Mouse (Mus musculus): ENCODE results near the gene Cdc7. TPM values are rescaled to one million over a fixed set of nuclear protein-coding genes. Genes with fewer than 3 reads are reported as not detected.

The Cdc7 gene
- polyA plus RNA-seq, 1 experiment from 2014 or later, result 24.8 TPM

DNA sequence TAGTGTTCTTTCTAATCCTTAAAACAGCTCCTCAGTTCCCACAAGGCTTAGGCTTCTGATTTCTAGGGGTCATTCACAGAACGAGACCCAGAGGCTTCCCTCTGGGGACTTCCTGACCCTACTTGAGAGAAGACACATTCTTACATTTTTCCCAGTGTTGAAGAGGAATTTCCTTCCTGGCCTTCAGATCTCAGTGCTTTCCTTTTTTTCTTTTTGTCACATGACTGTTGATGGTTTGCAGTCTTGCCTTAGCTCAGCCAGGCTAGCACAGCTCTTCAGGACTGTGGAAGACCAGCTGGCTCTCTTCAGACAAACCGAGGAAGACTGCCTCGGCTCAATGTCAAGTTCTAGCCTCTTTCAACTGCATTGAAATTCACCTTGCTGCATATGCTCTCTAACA is 7.7 kb upstream of the Cdc7 start:
- no peak overlapping the region for H3K4me2 ChIP-seq (ENCODE audit: low read length)
- WGBS, result 34% methylated on average over 3 of the region's 3 CpGs
- no peaks in the 10 kb centered on the region for H3K36me3 ChIP-seq (ENCODE audit: control insufficient read depth, insufficient read depth, low read length)
- H3K27ac ChIP-seq (replicated peaks in 1 of 2; ENCODE audit: control insufficient read depth in 1 of 2, insufficient read depth in 1 of 2, low read depth in 2 of 2, low read length in 2 of 2), result 0 out of 4 replicates have a peak overlapping the region, but pooled peaks of 1 of the 2 experiments have one; percentile 14
- peaks cover 9% of the 10 kb centered on the region; the same call in 1 of the 2 replicates for H3K9me3 ChIP-seq (ENCODE audit: control insufficient read depth, low read length)
- no peak overlapping the region for H3K4me3 ChIP-seq (ENCODE audit: control insufficient read depth in 1 of 2, insufficient read depth in 1 of 2, low read depth in 1 of 2, low read length in 2 of 2)
- peaks cover 0 to 5% of the 10 kb centered on the region in 2 experiments; a peak in 1 of 4 replicates for H3K4me1 ChIP-seq (ENCODE audit: control insufficient read depth in 2 of 2, insufficient read depth in 2 of 2, low read length in 2 of 2)
- no peak overlapping the region for H3K9ac ChIP-seq (ENCODE audit: low read length)
- H3K27me3 ChIP-seq (ENCODE audit: control insufficient read depth, insufficient read depth, low read length), result no peaks in the 10 kb centered on the region
- ATAC-seq (ENCODE audit: insufficient number of reproducible peaks, insufficient read depth, low FRiP score, low read depth), result no peak

DNA sequence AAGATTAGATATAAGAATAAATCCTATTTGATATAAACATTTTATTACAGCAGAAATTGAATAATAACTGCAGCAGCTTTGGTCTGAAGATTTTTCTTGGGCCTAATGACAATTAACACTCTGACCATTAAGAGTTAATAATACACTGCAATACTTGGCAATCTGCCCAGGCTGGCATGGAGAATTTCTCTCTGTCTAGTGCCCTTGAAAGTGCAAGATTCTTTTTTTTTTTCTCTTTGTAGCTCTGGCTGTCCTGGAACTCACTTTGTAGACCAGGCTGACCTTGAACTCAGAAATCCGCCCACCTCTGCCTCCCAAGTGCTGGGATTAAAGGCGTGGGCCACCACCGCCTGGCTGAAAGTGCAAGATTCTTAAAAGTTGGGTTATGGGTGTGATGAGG is 5.1 kb upstream of the Cdc7 start:
- H3K27ac ChIP-seq (replicated peaks in 1 of 2; ENCODE audit: control insufficient read depth in 1 of 2, insufficient read depth in 1 of 2, low read depth in 2 of 2, low read length in 2 of 2), result no peak overlapping the region
- ATAC-seq (ENCODE audit: insufficient number of reproducible peaks, insufficient read depth, low FRiP score, low read depth), result no peak
- peaks cover 3 to 9% of the 10 kb centered on the region in 2 experiments; a peak in 3 of 4 replicates for H3K4me1 ChIP-seq (ENCODE audit: control insufficient read depth in 2 of 2, insufficient read depth in 2 of 2, low read length in 2 of 2)
- no peaks in the 10 kb centered on the region for H3K27me3 ChIP-seq (ENCODE audit: control insufficient read depth, insufficient read depth, low read length)
- H3K4me2 ChIP-seq (ENCODE audit: low read length), result no peak overlapping the region
- H3K36me3 ChIP-seq (ENCODE audit: control insufficient read depth, insufficient read depth, low read length), result no peaks in the 10 kb centered on the region
- 46% methylated on average over 3 of the region's 3 CpGs for WGBS
- H3K4me3 ChIP-seq (ENCODE audit: control insufficient read depth in 1 of 2, insufficient read depth in 1 of 2, low read depth in 1 of 2, low read length in 2 of 2), result no peak overlapping the region
- no peak overlapping the region for H3K9ac ChIP-seq (ENCODE audit: low read length)
- peaks cover 9% of the 10 kb centered on the region; the same call in 1 of the 2 replicates for H3K9me3 ChIP-seq (ENCODE audit: control insufficient read depth, low read length)

DNA sequence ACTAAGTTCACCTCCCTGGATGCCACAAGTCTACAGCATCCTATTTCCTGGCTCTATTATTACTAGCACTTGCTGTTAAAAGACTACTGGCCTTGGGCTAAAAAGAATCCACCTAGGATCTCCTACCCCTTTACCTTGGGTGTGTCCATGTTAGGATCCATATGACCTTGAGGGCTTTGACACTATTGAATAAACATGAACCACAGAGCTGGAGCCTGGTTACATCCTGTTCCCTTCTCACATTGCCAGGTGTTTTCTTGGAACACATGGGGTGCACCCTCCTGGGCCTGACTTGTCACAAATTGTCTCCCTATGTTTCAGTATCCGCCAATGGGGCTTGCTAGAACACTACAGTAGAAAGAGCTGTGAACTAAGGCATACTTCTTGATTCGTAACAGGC is 3.7 kb upstream of the Cdc7 start:
- ATAC-seq (ENCODE audit: insufficient number of reproducible peaks, insufficient read depth, low FRiP score, low read depth), result no peak
- Histone ChIP-seq H3K9ac (ENCODE audit: low read length) (no peak overlapping the region), H3K27me3 (ENCODE audit: control insufficient read depth, insufficient read depth, low read length) (no peaks in the 10 kb centered on the region), H3K4me3 (ENCODE audit: control insufficient read depth in 1 of 2, insufficient read depth in 1 of 2, low read depth in 1 of 2, low read length in 2 of 2) (no peak overlapping the region), H3K27ac (replicated peaks in 1 of 2; ENCODE audit: control insufficient read depth in 1 of 2, insufficient read depth in 1 of 2, low read depth in 2 of 2, low read length in 2 of 2) (no peak overlapping the region), H3K4me1 (ENCODE audit: control insufficient read depth in 2 of 2, insufficient read depth in 2 of 2, low read length in 2 of 2) (peaks cover 3 to 9% of the 10 kb centered on the region in 2 experiments; a peak in 3 of 4 replicates), H3K4me2 (ENCODE audit: low read length) (no peak overlapping the region), H3K36me3 (ENCODE audit: control insufficient read depth, insufficient read depth, low read length) (no peaks in the 10 kb centered on the region), H3K9me3 (ENCODE audit: control insufficient read depth, low read length) (0 out of 2 replicates have a peak, but pooled peaks cover 5% of the 10 kb centered on the region)
- 72% methylated on average over 2 of the region's 2 CpGs for WGBS

DNA sequence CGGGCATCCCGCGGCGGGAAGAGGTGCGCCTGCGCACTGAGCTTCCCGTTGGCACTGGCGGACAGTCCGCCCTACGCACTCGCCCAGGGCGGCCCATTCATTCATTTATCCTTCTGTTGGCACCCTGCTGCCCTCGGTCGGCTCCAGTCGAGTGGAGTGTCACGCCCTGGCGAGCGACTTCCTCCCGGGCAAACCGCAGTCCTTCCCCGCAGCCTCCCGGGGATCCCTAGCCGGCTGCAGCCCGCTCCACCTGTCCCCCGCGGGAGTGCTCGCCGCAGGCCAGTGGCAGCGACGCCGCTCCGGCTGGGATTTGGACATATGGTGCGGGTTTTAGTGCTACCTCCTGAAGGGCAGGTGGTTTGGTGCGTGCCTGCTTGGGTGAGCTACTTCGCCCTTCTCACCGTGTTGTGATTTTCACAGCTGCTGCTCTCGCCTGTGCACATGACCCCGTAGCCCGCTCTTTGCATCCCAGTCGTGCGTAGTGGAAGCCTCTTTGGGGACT is 442 bp downstream of the Cdc7 start:
- peak overlapping the region; percentile 85 for H3K4me2 ChIP-seq (ENCODE audit: low read length)
- peak; percentile 80 for ATAC-seq (ENCODE audit: insufficient number of reproducible peaks, insufficient read depth, low FRiP score, low read depth)
- peak overlapping the region; percentile 46 to 51 for H3K27ac ChIP-seq (replicated peaks in 1 of 2; ENCODE audit: control insufficient read depth in 1 of 2, insufficient read depth in 1 of 2, low read depth in 2 of 2, low read length in 2 of 2)
- peaks cover 4% of the 10 kb centered on the region in 2 experiments; a peak in 3 of 4 replicates for H3K4me1 ChIP-seq (ENCODE audit: control insufficient read depth in 2 of 2, insufficient read depth in 2 of 2, low read length in 2 of 2)
- 0 out of 2 replicates have a peak, but pooled peaks cover 2% of the 10 kb centered on the region for H3K9me3 ChIP-seq (ENCODE audit: control insufficient read depth, low read length)
- peak overlapping the region; percentile 70 to 80 for H3K4me3 ChIP-seq (ENCODE audit: control insufficient read depth in 1 of 2, insufficient read depth in 1 of 2, low read depth in 1 of 2, low read length in 2 of 2)
- WGBS, result under 1% methylated on average over 40 of the region's 41 CpGs
- H3K27me3 ChIP-seq (ENCODE audit: control insufficient read depth, insufficient read depth, low read length), result no peaks in the 10 kb centered on the region
- peak overlapping the region; percentile 82 for H3K9ac ChIP-seq (ENCODE audit: low read length)
- H3K36me3 ChIP-seq (ENCODE audit: control insufficient read depth, insufficient read depth, low read length), result peaks cover 20% of the 10 kb centered on the region

DNA sequence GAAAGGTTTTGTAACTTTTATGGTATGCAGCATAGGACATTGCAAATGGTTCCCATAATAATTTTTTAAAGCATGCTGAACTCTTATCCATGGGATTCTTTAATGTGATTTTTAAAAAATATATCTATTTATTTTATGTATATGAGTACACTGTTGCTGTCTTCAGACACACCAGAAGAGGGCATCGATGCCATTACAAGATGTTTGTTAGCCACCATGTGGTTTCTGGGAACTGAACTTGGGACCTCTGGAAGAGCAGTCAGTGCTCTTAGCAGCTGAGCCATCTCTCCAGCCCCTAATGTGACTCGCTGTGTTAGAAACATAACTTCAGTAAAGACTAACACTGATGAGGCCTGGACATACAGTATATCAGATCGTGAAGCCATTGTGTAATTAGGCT is 2.3 kb downstream of the Cdc7 start:
- WGBS, result 89% methylated on average over 3 of the region's 3 CpGs
- Histone ChIP-seq H3K27ac (replicated peaks in 1 of 2; ENCODE audit: control insufficient read depth in 1 of 2, insufficient read depth in 1 of 2, low read depth in 2 of 2, low read length in 2 of 2) (no peak overlapping the region), H3K9me3 (ENCODE audit: control insufficient read depth, low read length) (no peaks in the 10 kb centered on the region), H3K4me1 (ENCODE audit: control insufficient read depth in 2 of 2, insufficient read depth in 2 of 2, low read length in 2 of 2) (peaks cover 4% of the 10 kb centered on the region in 2 experiments; a peak in 3 of 4 replicates), H3K4me2 (ENCODE audit: low read length) (no peak overlapping the region), H3K9ac (ENCODE audit: low read length) (no peak overlapping the region), H3K36me3 (ENCODE audit: control insufficient read depth, insufficient read depth, low read length) (peaks cover 38% of the 10 kb centered on the region), H3K27me3 (ENCODE audit: control insufficient read depth, insufficient read depth, low read length) (no peaks in the 10 kb centered on the region), H3K4me3 (ENCODE audit: control insufficient read depth in 1 of 2, insufficient read depth in 1 of 2, low read depth in 1 of 2, low read length in 2 of 2) (no peak overlapping the region)
- ATAC-seq (ENCODE audit: insufficient number of reproducible peaks, insufficient read depth, low FRiP score, low read depth), result no peak

DNA sequence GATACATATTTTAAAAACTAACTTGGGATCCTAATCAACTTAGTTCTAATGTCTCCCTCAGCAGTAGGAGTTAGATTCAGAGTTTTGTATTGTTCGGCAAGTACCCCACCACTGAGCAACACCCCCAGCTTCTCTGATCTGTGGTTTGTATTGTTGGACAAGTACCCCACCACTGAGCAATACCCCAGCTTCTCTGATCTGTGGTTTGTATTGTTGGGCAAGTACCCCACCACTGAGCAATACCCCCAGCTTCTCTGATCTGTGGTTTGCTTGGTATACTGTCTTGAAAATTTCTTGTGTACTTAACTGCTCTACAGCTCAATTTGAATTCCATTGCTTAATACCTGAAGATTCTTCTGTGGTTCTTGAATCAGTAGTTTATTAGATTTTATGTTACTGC is 3.5 kb downstream of the Cdc7 start:
- peaks cover 46% of the 10 kb centered on the region for H3K36me3 ChIP-seq (ENCODE audit: control insufficient read depth, insufficient read depth, low read length)
- WGBS, result 87% methylated on average over 1 of the region's 1 CpGs
- no peaks in the 10 kb centered on the region for H3K27me3 ChIP-seq (ENCODE audit: control insufficient read depth, insufficient read depth, low read length)

DNA sequence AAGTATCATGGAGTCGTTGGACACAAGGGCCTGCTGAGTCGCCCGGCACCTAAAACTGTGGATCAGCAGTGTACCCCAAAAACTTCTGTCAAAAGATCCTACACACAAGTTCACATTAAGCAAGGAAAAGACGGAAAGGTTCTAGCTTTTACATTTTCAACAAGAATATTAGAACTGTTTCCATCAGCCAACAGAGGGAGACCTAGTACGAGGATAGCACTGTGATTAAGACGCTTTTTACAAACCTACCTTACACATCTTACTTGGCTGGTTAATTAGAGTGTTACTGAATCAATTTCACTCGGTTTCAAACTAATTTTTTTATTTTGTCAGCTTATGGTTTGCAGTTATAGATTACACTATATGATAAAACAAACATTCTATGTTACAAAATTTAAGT is 9.8 kb downstream of the Cdc7 start:
- ATAC-seq (ENCODE audit: insufficient number of reproducible peaks, insufficient read depth, low FRiP score, low read depth), result no peak
- Histone ChIP-seq H3K36me3 (ENCODE audit: control insufficient read depth, insufficient read depth, low read length) (peaks cover 90% of the 10 kb centered on the region), H3K27me3 (ENCODE audit: control insufficient read depth, insufficient read depth, low read length) (no peaks in the 10 kb centered on the region), H3K4me3 (ENCODE audit: control insufficient read depth in 1 of 2, insufficient read depth in 1 of 2, low read depth in 1 of 2, low read length in 2 of 2) (no peak overlapping the region), H3K9ac (ENCODE audit: low read length) (no peak overlapping the region), H3K4me1 (ENCODE audit: control insufficient read depth in 2 of 2, insufficient read depth in 2 of 2, low read length in 2 of 2) (no peaks in the 10 kb centered on the region), H3K9me3 (ENCODE audit: control insufficient read depth, low read length) (no peaks in the 10 kb centered on the region), H3K27ac (replicated peaks in 1 of 2; ENCODE audit: control insufficient read depth in 1 of 2, insufficient read depth in 1 of 2, low read depth in 2 of 2, low read length in 2 of 2) (no peak overlapping the region), H3K4me2 (ENCODE audit: low read length) (no peak overlapping the region)
- 82% methylated on average over 7 of the region's 7 CpGs for WGBS

More for the DNA sequence above, 3.5 kb downstream of the Cdc7 start:
- H3K4me3 ChIP-seq (ENCODE audit: control insufficient read depth in 1 of 2, insufficient read depth in 1 of 2, low read depth in 1 of 2, low read length in 2 of 2), result no peak overlapping the region
- H3K4me2 ChIP-seq (ENCODE audit: low read length), result no peak overlapping the region
- H3K27ac ChIP-seq (replicated peaks in 1 of 2; ENCODE audit: control insufficient read depth in 1 of 2, insufficient read depth in 1 of 2, low read depth in 2 of 2, low read length in 2 of 2), result no peak overlapping the region
- no peak for ATAC-seq (ENCODE audit: insufficient number of reproducible peaks, insufficient read depth, low FRiP score, low read depth)
- no peaks in the 10 kb centered on the region for H3K9me3 ChIP-seq (ENCODE audit: control insufficient read depth, low read length)
- H3K4me1 ChIP-seq (ENCODE audit: control insufficient read depth in 2 of 2, insufficient read depth in 2 of 2, low read length in 2 of 2), result peaks cover 4% of the 10 kb centered on the region in 2 experiments; a peak in 3 of 4 replicates
- H3K9ac ChIP-seq (ENCODE audit: low read length), result no peak overlapping the region

DNA sequence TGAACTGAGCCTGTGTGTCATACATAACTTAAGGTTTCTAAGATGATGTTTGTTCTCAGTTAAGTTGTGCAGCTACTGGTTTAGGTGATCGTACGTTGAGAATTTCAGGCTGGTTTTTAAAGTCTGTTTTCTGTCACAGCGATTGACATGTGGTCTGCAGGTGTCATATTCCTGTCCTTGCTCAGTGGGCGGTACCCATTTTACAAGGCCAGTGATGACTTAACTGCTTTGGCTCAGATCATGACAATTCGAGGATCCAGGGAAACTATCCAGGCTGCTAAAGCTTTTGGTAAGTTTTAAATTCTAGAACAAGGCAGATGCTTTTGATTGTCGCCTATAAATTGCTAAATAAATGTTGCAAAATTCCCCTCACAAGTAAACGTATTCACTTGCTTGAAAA is 15.0 kb downstream of the Cdc7 start:
- H3K4me2 ChIP-seq (ENCODE audit: low read length), result no peak overlapping the region
- no peaks in the 10 kb centered on the region for H3K27me3 ChIP-seq (ENCODE audit: control insufficient read depth, insufficient read depth, low read length)
- ATAC-seq (ENCODE audit: insufficient number of reproducible peaks, insufficient read depth, low FRiP score, low read depth), result no peak
- no peaks in the 10 kb centered on the region for H3K9me3 ChIP-seq (ENCODE audit: control insufficient read depth, low read length)
- H3K27ac ChIP-seq (replicated peaks in 1 of 2; ENCODE audit: control insufficient read depth in 1 of 2, insufficient read depth in 1 of 2, low read depth in 2 of 2, low read length in 2 of 2), result no peak overlapping the region
- peaks cover 0 to 3% of the 10 kb centered on the region in 2 experiments; a peak in 3 of 4 replicates for H3K4me1 ChIP-seq (ENCODE audit: control insufficient read depth in 2 of 2, insufficient read depth in 2 of 2, low read length in 2 of 2)
- H3K4me3 ChIP-seq (ENCODE audit: control insufficient read depth in 1 of 2, insufficient read depth in 1 of 2, low read depth in 1 of 2, low read length in 2 of 2), result no peak overlapping the region
- H3K9ac ChIP-seq (ENCODE audit: low read length), result no peak overlapping the region
- WGBS, result 75% methylated on average over 7 of the region's 7 CpGs
- peaks cover 79% of the 10 kb centered on the region for H3K36me3 ChIP-seq (ENCODE audit: control insufficient read depth, insufficient read depth, low read length)
